Mouse (Mus musculus) neural tube, embryonic 14.5 days (tissue): ENCODE measurements around the gene Arhgap42. TPM values are rescaled to one million over a fixed set of nuclear protein-coding genes. Genes with fewer than 3 reads are reported as not detected.
A peak's percentile ranks its signal among the peaks of the same experiment; 100 is the strongest.

Experiments
- ATAC-seq: fragments of 200-750 bp; cut with Nextera tagmentation; 2 replicates; pipeline ENCODE4 v1.8.0; 2017; ENCODE audit warnings: low read depth, mild to moderate bottlenecking, moderate TSS enrichment, moderate library complexity
- H3K27ac ChIP-seq: fragments of 300-500 bp; sonication (generic); 2 replicates; pipeline ENCODE4 v1.5.1; 2014; ENCODE audit warnings: low read depth, mild to moderate bottlenecking, control low read depth, low read length, moderate library complexity, mixed read lengths
- H3K27me3 ChIP-seq: fragments of 300-500 bp; sonication (generic); 2 replicates; pipeline ENCODE4 v1.6.1; 2014; ENCODE audit warnings: low read length; ENCODE audit not compliant: control insufficient read depth, insufficient read depth
- H3K36me3 ChIP-seq: fragments of 300-500 bp; sonication (generic); 2 replicates; pipeline ENCODE4 v1.6.1; 2014; ENCODE audit warnings: low read length, mixed read lengths; ENCODE audit not compliant: control insufficient read depth, insufficient read depth
- H3K4me1 ChIP-seq: fragments of 300-500 bp; sonication (generic); 2 replicates; pipeline ENCODE4 v1.6.1; 2014; ENCODE audit warnings: low read length; ENCODE audit not compliant: control insufficient read depth, insufficient read depth
- H3K4me2 ChIP-seq: fragments of 300-500 bp; sonication (generic); 2 replicates; pipeline ENCODE4 v1.6.1; 2014; ENCODE audit warnings: mild to moderate bottlenecking, low read depth, low read length, control low read depth
- H3K4me3 ChIP-seq: fragments of 300-500 bp; sonication (generic); 2 replicates; pipeline ENCODE4 v1.5.1; 2014; ENCODE audit warnings: low read depth, low read length, control low read depth, mixed read lengths
- H3K9ac ChIP-seq: fragments of 300-500 bp; sonication (generic); replicated peaks from 2 replicates; pipeline ENCODE4 v1.6.1; 2014; ENCODE audit warnings: low read depth, mild to moderate bottlenecking, control low read depth, low read length, mixed read lengths
- H3K9me3 ChIP-seq: fragments of 300-500 bp; sonication (generic); 2 replicates; pipeline ENCODE4 v1.6.1; 2016; ENCODE audit warnings: low read length; ENCODE audit not compliant: control insufficient read depth
- WGBS: fragments of 180-500 bp; shearing (Covaris S2); extraction: QIAGEN DNeasy Blood & Tissue Kit; methylation state at CpG from one replicate; pipeline ENCODE4 v1.1.7; 2014; 5-methylcytosine and 5-hydroxymethylcytosine counted together
- polyA plus RNA-seq: library from polyadenylated mRNA; unstranded; fragments of >200 nt; fragmentation: Nextera tagmentation; extraction: Ambion mirVana; gene quantifications from 2 replicates; pipeline ENCODE4 v1.2.1, GENCODE M21; 2014

Arhgap42 gene
- polyA plus RNA-seq, 1 experiment from 2014 or later = 14.2 TPM

DNA sequence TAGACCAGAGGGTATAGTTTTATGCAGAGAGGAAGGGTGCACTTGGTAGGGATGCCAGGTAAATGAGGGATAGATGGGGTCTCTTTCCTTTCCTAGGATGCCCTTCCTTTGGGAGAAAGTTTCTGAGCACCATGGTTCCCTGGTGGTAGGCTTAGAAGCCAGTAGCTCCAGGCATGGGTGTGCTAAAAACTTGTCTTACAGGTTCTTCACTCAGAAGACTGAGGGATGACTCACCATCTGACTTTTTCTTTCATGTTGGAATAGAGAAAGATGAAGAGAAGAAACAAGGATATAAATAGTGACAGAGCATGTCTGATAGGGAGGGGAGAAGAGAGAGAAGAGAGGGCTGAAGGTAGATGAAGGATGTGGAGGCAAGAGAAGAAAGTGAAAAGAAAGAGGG lies 7.1 kb upstream of the Arhgap42 start:
- H3K9me3 ChIP-seq = no peaks in the 10 kb centered on the region
- H3K9ac ChIP-seq = no peak overlapping the region
- no peaks in the 10 kb centered on the region for H3K27me3 ChIP-seq
- H3K4me1 ChIP-seq = no peaks in the 10 kb centered on the region
- no peak for ATAC-seq
- no peaks in the 10 kb centered on the region for H3K36me3 ChIP-seq
- H3K4me2 ChIP-seq = no peak overlapping the region
- H3K27ac ChIP-seq = no peak overlapping the region
- no peak overlapping the region for H3K4me3 ChIP-seq

DNA sequence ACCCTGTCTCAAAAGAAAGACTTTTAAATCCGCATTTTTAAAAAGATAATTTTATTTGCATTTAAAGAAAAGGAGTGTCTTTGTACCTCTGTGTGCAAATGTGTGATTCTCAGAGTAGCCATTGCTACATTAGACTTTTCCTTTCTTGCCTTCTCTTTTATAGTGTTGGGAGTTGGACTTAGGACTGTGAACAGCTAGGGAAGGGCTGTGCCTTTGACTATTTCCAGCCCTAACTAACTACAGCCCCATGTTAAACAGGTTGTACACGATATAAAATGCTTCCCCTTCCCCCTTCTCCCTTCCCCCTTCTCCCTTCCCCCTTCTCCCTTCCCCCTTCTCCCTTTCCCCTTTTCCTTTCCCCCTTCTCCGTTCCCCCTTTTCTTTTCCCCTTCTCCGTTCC lies 4.9 kb upstream of the Arhgap42 start:
- Histone ChIP-seq H3K9ac (no peak overlapping the region), H3K27ac (no peak overlapping the region), H3K4me1 (no peaks in the 10 kb centered on the region), H3K27me3 (no peaks in the 10 kb centered on the region), H3K4me3 (no peak overlapping the region), H3K4me2 (no peak overlapping the region), H3K9me3 (no peaks in the 10 kb centered on the region), H3K36me3 (no peaks in the 10 kb centered on the region)
- 65% methylated on average over 4 of the region's 4 CpGs for WGBS
- ATAC-seq = no peak

DNA sequence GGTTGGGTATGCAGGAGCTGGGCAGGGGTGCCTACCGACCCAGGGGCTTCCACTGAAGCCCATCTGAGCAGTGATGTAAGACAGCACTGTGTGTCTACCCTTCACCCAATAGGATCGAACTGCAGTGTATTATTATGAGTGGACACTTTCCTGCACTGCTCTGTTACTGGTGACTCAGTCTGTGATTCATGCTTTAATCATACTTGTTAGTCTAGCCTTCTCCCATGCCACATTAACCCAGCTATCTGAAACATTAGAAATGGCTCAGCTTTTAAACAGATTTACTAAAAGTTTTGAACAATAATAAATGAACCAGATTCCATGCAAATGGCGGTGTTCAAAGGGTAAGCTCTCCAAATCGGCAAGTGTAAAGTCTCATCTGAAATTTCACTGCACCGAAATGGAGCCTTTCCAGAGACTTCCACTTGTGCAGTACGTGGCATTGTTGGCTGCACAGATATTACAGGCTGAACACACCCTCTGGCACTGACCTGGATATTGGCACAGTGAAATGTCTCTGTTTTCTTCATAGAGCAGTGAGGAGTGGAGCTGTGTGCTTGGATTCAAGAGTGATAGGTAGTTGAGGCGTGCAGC lies 2.4 kb upstream of the Arhgap42 start:
- Histone ChIP-seq H3K4me2 (no peak overlapping the region), H3K9ac (no peak overlapping the region), H3K4me1 (no peaks in the 10 kb centered on the region), H3K36me3 (no peaks in the 10 kb centered on the region), H3K4me3 (no peak overlapping the region), H3K9me3 (no peaks in the 10 kb centered on the region), H3K27me3 (no peaks in the 10 kb centered on the region), H3K27ac (no peak overlapping the region)
- ATAC-seq = no peak
- 86% methylated on average over 7 of the region's 7 CpGs for WGBS

DNA sequence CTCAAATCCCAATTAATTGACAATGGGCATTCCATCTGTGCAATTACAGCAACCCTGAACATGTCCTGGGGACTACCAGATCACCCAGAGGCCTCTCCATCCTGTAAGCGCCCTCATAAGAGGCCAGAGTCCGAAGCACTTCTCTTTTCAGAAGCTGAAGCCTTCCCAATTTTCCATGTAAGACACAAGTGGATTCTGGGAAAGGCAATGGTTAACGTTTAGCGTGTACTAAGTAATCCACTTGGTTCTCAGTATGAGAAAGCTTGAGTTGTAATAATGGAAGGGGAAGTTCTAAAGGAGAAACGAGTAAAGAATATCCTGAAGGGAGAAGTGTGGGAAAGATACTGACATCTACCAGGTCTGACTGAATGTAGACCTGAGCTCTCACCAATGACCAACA lies 1.4 kb downstream of the Arhgap42 start:
- Histone ChIP-seq H3K27me3 (no peaks in the 10 kb centered on the region), H3K27ac (no peak overlapping the region), H3K36me3 (no peaks in the 10 kb centered on the region), H3K4me2 (peak overlapping the region; percentile 77), H3K4me3 (peak overlapping the region; percentile 88; the same call in 1 of the 2 replicates), H3K4me1 (no peaks in the 10 kb centered on the region), H3K9me3 (no peaks in the 10 kb centered on the region), H3K9ac (no peak overlapping the region)
- WGBS = 60% methylated on average over 5 of the region's 5 CpGs
- ATAC-seq = no peak

DNA sequence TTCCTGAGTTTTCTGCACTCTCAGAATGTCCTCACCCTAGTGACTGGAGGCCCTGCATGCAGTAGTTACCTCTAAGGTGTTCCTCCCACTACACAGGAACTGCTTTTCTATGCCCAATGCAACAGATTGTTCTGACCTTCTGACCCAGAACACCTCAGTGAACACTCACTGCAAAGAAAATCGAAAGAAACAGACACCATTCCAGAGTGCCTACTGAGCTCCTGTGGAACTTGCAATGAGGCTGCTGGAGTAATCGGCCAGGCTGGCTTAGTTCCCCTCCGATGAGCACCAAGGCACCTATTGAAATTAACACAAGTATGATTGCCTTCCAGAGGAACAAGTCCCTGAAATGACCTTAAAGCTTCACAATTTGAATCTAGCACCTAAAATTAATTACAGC lies 9.2 kb downstream of the Arhgap42 start:
- H3K4me2 ChIP-seq = no peak overlapping the region
- 79% methylated on average over 3 of the region's 3 CpGs for WGBS
- H3K36me3 ChIP-seq = no peaks in the 10 kb centered on the region
- no peak overlapping the region for H3K4me3 ChIP-seq
- no peak overlapping the region for H3K27ac ChIP-seq
- H3K9ac ChIP-seq = no peak overlapping the region
- ATAC-seq = no peak
- no peaks in the 10 kb centered on the region for H3K4me1 ChIP-seq
- no peaks in the 10 kb centered on the region for H3K27me3 ChIP-seq
- no peaks in the 10 kb centered on the region for H3K9me3 ChIP-seq

DNA sequence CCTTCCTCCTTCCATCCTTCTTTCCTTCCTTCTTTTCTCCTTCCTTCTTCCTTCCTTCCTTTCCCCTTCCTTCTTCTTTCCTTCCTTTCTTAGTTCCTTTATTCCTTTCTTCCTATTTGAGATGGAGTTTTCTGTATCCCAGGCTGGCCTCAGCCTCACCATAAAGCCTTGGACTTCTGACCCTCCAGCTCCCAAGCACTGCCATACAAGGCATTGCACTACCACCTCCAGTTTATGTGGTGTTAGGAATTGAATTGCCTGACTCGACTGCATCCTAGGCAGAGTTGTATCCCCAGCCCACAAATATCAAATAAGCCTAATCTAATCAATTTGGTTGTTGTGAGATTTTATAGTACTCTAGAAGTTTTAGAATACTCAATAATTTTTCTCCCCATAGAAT lies 14.1 kb downstream of the Arhgap42 start:
- H3K27me3 ChIP-seq = no peaks in the 10 kb centered on the region
- no peak overlapping the region for H3K4me2 ChIP-seq
- no peak overlapping the region for H3K4me3 ChIP-seq
- no peak overlapping the region for H3K27ac ChIP-seq
- WGBS = 79% methylated on average over 1 of the region's 1 CpGs
- no peak for ATAC-seq
- no peaks in the 10 kb centered on the region for H3K36me3 ChIP-seq
- no peaks in the 10 kb centered on the region for H3K9me3 ChIP-seq
- H3K9ac ChIP-seq = no peak overlapping the region
- H3K4me1 ChIP-seq = no peaks in the 10 kb centered on the region

DNA sequence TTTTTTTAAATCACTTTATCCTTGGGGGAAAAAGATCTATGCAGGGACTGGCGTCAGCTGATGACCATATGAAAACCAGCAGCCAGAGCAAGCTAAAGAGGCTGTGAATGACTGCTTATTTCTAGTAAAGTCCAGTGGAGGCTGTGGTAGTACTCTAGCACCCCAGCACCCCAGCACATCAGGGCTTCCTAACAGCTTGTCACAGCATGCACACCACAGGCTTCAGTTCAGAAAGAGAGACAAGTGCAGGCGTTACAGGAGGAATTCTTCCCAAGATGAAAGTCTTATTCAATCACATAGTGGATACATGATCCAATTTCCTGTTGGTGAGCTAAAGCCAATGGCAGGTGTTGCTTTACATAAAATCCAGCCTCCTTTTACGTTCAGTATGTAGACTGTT lies 15.5 kb downstream of the Arhgap42 start:
- H3K9ac ChIP-seq = no peak overlapping the region
- H3K4me2 ChIP-seq = no peak overlapping the region
- H3K4me1 ChIP-seq = no peaks in the 10 kb centered on the region
- no peaks in the 10 kb centered on the region for H3K27me3 ChIP-seq
- H3K36me3 ChIP-seq = no peaks in the 10 kb centered on the region
- H3K27ac ChIP-seq = no peak overlapping the region
- H3K9me3 ChIP-seq = no peaks in the 10 kb centered on the region
- no peak for ATAC-seq
- 63% methylated on average over 3 of the region's 3 CpGs for WGBS
- no peak overlapping the region for H3K4me3 ChIP-seq

DNA sequence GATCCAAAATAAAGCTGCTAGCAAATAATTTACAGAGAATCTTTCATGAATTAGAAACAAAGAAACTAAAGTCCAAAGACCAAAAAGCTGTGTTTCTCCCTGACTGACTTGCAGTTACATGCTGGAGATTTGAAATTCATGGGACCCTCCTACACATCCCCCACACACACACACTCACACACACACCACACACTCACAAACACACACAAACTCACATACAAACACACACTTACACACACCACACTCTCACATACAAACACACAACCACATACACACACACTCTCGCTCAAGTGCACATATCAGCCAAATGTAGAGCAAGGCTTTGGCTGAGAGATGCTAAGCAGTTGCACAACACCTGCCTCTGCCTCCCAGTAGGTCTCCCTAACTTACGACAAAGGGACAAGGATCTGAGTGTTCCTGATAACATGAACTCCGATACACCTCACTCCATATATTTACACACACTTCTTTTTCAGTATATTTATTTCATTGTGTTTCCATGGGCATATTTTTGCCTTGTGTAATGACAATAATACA lies 16.9 kb downstream of the Arhgap42 start:
- Histone ChIP-seq H3K27me3 (no peaks in the 10 kb centered on the region), H3K4me2 (no peak overlapping the region), H3K9ac (no peak overlapping the region), H3K4me3 (no peak overlapping the region), H3K4me1 (no peaks in the 10 kb centered on the region), H3K36me3 (no peaks in the 10 kb centered on the region), H3K27ac (no peak overlapping the region), H3K9me3 (no peaks in the 10 kb centered on the region)
- WGBS = 92% methylated on average over 3 of the region's 3 CpGs
- ATAC-seq = no peak

DNA sequence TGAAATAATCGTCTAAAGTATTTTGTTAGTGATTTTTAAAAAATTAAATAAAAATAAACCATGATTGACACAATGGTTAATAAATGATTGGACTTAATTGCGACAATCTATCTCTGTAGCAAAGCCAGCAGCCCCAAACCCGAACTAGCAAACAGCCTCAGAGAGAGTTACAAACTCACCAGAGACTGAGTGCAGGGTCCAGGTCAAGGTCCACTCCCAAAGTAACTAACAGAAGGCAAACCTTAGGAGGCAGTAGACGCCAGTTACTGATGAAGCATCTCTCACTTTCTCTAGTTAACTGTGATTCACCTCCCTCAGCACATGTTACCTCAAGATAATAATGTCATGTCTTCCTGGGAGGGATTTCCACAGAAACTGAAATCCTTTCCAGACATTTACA lies 17.7 kb downstream of the Arhgap42 start:
- no peak overlapping the region for H3K9ac ChIP-seq
- ATAC-seq = no peak
- H3K4me2 ChIP-seq = no peak overlapping the region
- H3K36me3 ChIP-seq = no peaks in the 10 kb centered on the region
- no peaks in the 10 kb centered on the region for H3K9me3 ChIP-seq
- H3K4me3 ChIP-seq = no peak overlapping the region
- H3K27me3 ChIP-seq = no peaks in the 10 kb centered on the region
- 88% methylated on average over 4 of the region's 4 CpGs for WGBS
- H3K4me1 ChIP-seq = no peaks in the 10 kb centered on the region
- H3K27ac ChIP-seq = no peak overlapping the region
